Mouse (Mus musculus) erythroblast, embryonic 14.5 days (primary cell): ENCODE measurements around the gene Fam84b. TPM values are rescaled to one million over a fixed set of nuclear protein-coding genes. Genes with fewer than 3 reads are reported as not detected.

Experiments used
- H3K27me3 ChIP-seq: 2 replicates; pipeline ENCODE4 v1.6.1; 2012; ENCODE audit warnings: inconsistent platforms; ENCODE audit not compliant: control insufficient read depth
- H3K36me3 ChIP-seq: 2 replicates; pipeline ENCODE4 v1.6.1; 2012; ENCODE audit warnings: mild to moderate bottlenecking, inconsistent platforms; ENCODE audit not compliant: control insufficient read depth
- H3K4me1 ChIP-seq: 2 replicates; pipeline ENCODE4 v1.6.1; 2012; ENCODE audit warnings: inconsistent platforms; ENCODE audit not compliant: control insufficient read depth
- H3K4me3 ChIP-seq: replicated peaks from 2 replicates; pipeline ENCODE3; 2012; ENCODE audit warnings: moderate library complexity, mild to moderate bottlenecking, inconsistent platforms
- H3K9me3 ChIP-seq: 2 replicates; pipeline ENCODE4 v1.6.1; 2012; ENCODE audit warnings: low read length, inconsistent platforms, mixed read lengths; ENCODE audit not compliant: control insufficient read depth
- GATA1 ChIP-seq: IDR thresholded peaks from 2 replicates; pipeline ENCODE4 v1.6.1; 2012; ENCODE audit warnings: low read length, inconsistent platforms, mixed read lengths
- TAL1 ChIP-seq: IDR thresholded peaks from 3 replicates; pipeline ENCODE4 v1.6.1; 2012; ENCODE audit warnings: low read length, inconsistent platforms, mixed read lengths
- polyA plus RNA-seq: library from polyadenylated mRNA; stranded (reverse); fragments of >175 nt; gene quantifications from 2 replicates; pipeline ENCODE4 v1.2.3, GENCODE M21; 2012

Gene Fam84b
- polyA plus RNA-seq, 1 experiment: 0.01 TPM

GRCm38 (mm10) chr15:60822101-60822802 lies 31.3 kb downstream of the Fam84b start:
- TF ChIP-seq GATA1: no peak
- TF ChIP-seq TAL1: no peak
- peaks cover 24% of the 10 kb centered on the region for H3K4me1 ChIP-seq
- peak overlapping the region; percentile 65 for H3K4me3 ChIP-seq

GRCm38 (mm10) chr15:60818500-60818899 lies 35.1 kb downstream of the Fam84b start:
- H3K36me3 ChIP-seq: no peaks in the 10 kb centered on the region
- H3K27me3 ChIP-seq: peaks cover 16% of the 10 kb centered on the region
- TF ChIP-seq TAL1 (no peak), GATA1 (no peak)
- H3K4me3 ChIP-seq: no peak overlapping the region
- peaks cover 8% of the 10 kb centered on the region for H3K4me1 ChIP-seq
- H3K9me3 ChIP-seq: no peaks in the 10 kb centered on the region

More at GRCm38 (mm10) chr15:60822101-60822802, 31.3 kb downstream of the Fam84b start:
- H3K36me3 ChIP-seq: no peaks in the 10 kb centered on the region
- H3K9me3 ChIP-seq: no peaks in the 10 kb centered on the region
- H3K27me3 ChIP-seq: peaks cover 31% of the 10 kb centered on the region

DNA sequence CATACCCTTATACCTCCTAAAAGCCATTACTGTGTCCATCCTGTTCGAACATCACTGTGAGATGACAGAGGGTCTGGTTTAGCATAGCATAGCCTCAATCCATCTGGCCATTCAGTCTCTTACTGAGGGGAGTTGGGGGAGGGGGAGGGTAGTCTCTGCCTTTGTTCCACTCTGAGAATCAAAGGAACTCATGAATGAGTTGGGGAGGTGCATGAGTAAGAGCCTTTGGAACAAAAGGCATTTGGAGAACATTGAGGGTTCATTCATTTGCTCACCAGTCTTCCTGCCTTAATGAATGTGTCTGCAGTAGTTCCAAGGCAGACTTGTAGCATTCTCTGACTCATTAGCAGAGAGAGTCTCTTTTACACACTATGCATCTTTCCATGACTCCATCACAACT lies 37.1 kb downstream of the Fam84b start:
- Histone ChIP-seq H3K4me3 (no peak overlapping the region), H3K9me3 (no peaks in the 10 kb centered on the region), H3K36me3 (no peaks in the 10 kb centered on the region), H3K27me3 (no peaks in the 10 kb centered on the region), H3K4me1 (no peaks in the 10 kb centered on the region)
- no peak for TF ChIP-seq GATA1
- TF ChIP-seq TAL1: no peak

- H3K9me3 ChIP-seq: no peaks in the 10 kb centered on the region
- no peak overlapping the region for H3K4me3 ChIP-seq
- no peaks in the 10 kb centered on the region for H3K27me3 ChIP-seq
- H3K4me1 ChIP-seq: no peaks in the 10 kb centered on the region
- no peak for TF ChIP-seq TAL1
- TF ChIP-seq GATA1: no peak
- no peaks in the 10 kb centered on the region for H3K36me3 ChIP-seq
Observed at GRCm38 (mm10) chr15:60814542-60814941, 39.0 kb downstream of the Fam84b start.

DNA sequence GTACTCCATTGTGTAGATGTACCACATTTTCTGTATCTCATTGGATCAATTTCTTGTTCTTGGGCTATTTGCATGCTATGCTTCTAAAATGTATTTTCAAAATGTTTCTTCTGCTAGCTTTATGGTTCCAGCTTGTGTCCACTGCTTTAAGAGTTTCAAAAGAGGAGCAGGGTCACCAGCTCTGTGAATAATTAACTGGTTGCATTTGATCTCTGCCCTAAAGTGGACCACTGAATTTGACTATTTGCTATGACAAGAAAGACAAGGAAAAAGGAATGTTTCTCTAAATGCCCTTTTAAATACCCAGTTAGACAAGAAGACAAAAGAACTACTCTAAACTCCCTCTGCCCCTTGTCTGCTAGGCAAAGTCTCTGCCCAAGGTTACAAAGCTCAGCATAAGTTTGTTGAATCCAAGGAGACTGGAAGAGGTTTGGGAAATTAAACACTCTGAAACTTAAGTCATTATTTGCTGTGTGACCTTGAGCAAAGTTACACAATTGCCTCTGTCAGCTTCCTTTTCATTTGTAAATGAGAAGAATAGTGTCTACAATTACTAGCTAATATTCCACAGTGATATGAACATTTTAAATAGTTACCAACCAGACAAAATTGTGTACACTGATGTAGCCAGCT lies 60.4 kb downstream of the Fam84b start:
- TF ChIP-seq TAL1: no peak
- TF ChIP-seq GATA1: no peak
- Histone ChIP-seq H3K4me3 (no peak overlapping the region), H3K36me3 (no peaks in the 10 kb centered on the region), H3K4me1 (no peaks in the 10 kb centered on the region), H3K9me3 (no peaks in the 10 kb centered on the region), H3K27me3 (no peaks in the 10 kb centered on the region)

DNA sequence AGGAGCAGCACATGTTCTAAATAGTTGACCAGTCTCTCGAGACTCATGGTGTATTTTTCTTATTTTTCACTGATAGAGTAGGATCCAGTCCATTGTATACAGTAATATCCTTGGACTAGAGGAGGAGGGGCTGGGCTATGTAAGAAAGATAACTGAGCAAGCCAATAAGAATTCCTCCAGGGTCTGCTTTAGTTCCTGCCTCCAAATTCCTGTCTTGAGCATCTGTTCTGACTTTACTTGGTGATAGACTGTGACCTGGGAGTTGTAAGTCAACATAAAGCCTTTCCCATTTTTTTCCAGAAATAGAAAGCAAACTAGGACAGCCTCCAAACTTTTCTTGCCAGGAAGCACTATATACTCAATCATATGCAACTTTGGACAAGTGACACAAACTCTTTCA lies 64.5 kb downstream of the Fam84b start:
- no peaks in the 10 kb centered on the region for H3K4me1 ChIP-seq
- TF ChIP-seq GATA1 (no peak), TAL1 (no peak)

DNA sequence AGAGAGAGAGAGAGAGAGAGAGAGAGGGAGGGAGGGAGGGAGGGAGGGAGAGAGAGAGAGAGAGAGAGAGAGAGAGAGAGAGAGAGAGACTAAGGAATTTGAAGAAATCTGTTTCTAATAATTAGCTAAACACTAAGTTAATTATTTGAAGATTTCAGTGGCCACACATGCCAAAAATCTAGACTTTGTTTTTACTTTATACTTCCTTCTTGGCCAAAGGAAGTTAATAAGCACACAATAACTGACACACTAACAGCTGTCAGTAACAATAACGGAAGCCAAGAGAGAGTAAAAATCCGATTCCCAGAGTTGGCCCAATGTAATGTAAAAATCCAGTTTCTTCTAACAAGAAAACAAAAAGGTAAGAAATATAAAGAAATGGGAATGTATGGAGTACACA lies 69.8 kb downstream of the Fam84b start:
- Histone ChIP-seq H3K4me1 (no peaks in the 10 kb centered on the region), H3K36me3 (no peaks in the 10 kb centered on the region), H3K9me3 (no peaks in the 10 kb centered on the region), H3K4me3 (no peak overlapping the region), H3K27me3 (no peaks in the 10 kb centered on the region)
- TF ChIP-seq TAL1: no peak
- no peak for TF ChIP-seq GATA1

More for the DNA sequence above, 64.5 kb downstream of the Fam84b start:
- Histone ChIP-seq H3K27me3 (no peaks in the 10 kb centered on the region), H3K4me3 (no peak overlapping the region), H3K9me3 (no peaks in the 10 kb centered on the region), H3K36me3 (no peaks in the 10 kb centered on the region)

- Histone ChIP-seq H3K4me3 (no peak overlapping the region), H3K27me3 (no peaks in the 10 kb centered on the region), H3K36me3 (no peaks in the 10 kb centered on the region), H3K9me3 (no peaks in the 10 kb centered on the region), H3K4me1 (no peaks in the 10 kb centered on the region)
- TF ChIP-seq TAL1: no peak
- TF ChIP-seq GATA1: no peak
Observed at GRCm38 (mm10) chr15:60779531-60779973, 74.0 kb downstream of the Fam84b start.

GRCm38 (mm10) chr15:60779063-60779462 lies 74.5 kb downstream of the Fam84b start:
- Histone ChIP-seq H3K36me3 (no peaks in the 10 kb centered on the region), H3K4me3 (no peak overlapping the region), H3K4me1 (no peaks in the 10 kb centered on the region), H3K27me3 (no peaks in the 10 kb centered on the region), H3K9me3 (no peaks in the 10 kb centered on the region)
- TF ChIP-seq TAL1 (no peak), GATA1 (no peak)

Other genes with a start within 250 kb of the Fam84b start
- gene A1bg, start 69.2 kb upstream of the Fam84b start, polyA plus RNA-seq: not detected in 2 replicates